Mouse (Mus musculus) liver (tissue): ENCODE measurements at regions not wholly inside any gene's neighbourhood (a gene's known extent, or its start where the extent isn't known, plus 50 kb on each side); places are given as distances from the start of the nearest gene placed in this dataset.

ENCODE experiments used
- DNase-seq: peaks from one replicate; pipeline ENCODE4 v3.0.0-alpha.2; 2020; ENCODE audit warnings: mixed read lengths

DNA sequence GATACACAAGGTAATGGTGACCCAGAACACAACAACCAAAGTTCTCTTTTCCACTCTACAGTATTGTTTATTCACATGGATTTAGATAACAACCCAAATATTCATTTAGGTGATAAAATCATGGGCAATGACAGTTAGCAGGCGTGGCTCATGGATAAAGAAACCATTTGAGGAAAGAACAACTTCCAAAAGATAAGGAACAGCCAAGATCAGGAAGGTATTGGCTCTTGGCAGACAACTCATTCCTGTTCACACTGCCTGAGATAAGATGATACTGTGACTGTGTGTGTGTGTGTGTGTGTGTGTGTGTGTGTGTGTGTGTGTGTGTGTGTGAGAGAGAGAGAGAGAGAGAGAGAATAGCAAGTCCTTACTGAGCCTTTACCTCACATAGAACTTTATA is 285.7 kb upstream of the Pard3b start:
- no peak for DNase-seq

DNA sequence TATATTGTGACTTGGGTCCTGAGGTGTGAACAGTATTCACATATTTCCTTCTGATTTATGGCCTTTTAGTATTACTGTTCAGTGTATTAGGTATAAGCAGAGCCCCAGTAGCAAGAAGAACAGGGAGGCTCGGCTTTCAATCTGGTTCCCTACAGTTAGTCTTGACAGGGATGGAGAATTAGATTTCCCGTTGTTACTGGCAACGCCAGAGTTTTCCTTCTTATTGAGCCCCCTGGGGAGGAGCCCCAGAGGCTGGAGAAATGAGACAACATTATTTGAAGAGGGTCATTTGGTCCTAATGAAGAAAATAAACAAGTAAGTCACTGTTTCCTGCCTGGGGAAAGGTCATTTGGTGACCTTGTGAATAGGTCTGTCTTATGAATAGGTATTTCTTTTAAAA is 285.1 kb upstream of the Pard3b start:
- DNase-seq = no peak

DNA sequence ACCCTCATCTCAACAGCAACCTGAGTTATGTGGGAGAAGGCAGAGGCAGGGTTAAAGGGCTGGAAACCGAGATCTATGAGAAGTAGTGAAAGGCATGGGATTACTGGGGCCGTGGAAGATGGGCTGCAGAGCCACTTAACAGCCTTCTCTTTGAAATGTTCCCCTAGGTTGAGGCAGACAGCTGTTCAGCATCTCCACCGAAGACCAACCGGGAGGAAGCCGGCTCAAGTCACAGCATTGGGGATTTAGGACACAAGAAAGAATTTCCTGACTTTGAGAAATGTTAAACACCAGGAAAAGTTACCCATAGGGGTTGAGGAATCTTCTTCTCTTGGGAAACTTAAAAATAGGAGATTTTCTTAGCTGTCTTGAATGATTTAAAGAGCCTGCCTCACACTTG is 283.4 kb upstream of the Pard3b start:
- no peak for DNase-seq

DNA sequence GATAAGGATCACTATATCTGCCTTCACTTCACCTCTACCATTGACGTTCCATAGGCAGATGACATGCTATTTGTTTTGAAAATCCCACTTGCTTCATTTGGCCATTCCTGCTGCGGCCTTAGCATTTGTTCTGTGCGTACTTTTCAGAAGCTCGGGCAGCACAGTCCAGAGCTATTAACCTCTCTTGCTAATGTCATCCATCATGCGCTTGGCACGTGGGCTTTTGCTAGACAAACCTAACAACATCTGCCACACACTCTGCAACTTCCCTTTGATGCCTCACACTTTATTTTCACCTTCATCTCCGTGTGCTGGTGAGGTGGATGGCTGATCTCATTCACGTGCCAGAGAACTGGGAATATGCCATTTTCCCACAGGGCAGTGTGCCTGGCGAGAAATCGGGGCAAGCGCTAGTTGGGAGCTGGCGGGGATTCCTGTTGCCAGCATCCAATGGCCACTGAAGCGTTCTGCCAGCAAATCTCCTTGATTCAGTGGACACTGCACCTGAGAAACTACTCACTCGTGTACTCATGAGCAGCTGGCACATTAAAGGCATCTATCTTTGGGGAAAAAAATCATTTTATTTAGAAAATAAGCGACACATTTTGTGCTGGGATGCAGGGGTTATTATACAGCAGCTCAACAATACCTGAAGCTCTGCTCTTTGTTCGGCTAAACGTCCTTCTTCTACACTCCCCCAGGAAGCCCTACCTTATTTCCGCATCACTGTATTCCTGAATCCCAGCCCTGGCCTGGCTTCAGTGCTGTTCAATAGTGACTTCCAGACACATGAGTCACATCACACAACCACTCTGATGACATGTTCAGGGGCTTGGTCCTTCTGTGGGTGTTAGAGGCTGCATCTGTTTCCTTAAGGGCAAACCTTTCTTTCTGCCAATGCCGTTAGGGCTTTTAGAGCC is 279.4 kb upstream of the Pard3b start:
- DNase-seq = no peak

DNA sequence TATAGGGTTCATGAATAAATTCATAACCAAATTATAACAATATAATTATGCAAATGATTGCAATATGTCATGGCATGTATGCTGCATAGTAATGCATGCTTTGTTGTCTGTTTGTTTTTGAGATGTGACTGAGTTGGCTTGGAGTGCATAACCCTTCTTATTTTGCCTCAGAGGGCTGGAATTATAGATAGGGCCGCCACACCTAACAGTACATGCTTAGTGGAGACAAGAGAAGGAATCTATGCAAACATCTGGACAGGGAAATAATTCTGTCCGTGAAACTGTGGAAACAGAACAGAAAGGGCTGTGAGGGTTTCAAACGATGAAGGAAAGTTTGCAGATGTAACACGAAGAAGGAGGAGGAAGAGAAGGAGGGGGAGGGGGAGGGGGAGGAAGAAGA is 266.0 kb upstream of the Pard3b start:
- DNase-seq = no peak

DNA sequence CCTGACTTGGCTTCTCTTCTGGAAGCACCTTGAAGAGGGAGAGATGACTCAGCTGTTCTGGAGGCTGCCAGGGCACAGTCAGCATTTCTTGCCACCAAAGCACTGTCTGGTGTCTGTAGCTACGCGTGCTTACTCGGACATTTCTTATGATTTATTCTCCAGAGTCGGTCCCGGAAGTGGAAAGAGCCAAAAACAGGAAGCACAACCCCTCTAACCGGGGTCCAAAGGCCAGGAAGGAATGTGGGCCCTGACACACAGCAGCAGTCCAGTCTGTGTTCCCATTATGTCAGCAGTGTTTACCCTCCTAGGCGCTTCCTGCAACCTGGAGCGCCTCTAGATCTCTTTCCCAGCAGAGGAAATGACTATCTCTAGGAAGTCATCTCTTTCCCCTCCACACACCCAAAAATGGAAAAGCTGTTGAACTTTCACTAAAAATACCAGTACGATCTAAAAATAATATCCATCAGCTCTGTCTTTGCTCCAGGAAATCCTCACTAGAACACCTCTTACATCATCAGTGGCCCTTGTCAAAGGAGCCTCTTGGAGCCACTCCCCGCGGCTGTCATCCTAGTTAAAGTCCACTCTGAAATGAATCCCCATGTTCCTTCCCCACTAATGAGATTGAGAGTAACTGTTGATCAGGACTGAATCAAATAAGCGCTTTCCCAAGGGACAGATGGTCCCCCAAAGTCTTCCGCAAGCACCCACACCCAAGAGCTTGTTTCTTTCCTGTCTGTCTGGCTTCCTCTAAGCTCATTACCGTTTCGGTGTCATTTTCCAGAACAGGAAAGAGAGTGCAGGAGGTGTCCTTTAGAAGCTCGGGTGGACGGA is 264.7 kb upstream of the Pard3b start:
- peak; percentile 48 for DNase-seq

DNA sequence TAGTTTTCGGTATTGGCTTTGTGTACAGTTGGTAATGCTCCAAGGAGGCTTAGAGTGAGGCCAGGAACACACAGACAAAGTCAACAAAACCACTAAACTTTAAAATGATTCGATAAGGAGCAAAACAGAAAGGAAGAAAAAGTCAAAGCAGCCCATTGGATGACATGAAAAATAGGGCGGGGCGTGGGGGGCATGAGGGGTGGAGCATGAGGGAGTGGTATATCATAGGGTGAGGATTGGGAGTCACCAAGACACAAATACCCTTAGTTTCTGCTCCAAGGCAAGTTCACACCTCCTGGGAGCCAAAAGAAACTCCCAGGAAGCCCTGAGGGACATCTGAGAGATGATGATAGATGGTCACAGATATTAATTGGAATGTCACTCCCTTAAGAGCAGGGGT is 262.2 kb upstream of the Pard3b start:
- peak; percentile 68 for DNase-seq

DNA sequence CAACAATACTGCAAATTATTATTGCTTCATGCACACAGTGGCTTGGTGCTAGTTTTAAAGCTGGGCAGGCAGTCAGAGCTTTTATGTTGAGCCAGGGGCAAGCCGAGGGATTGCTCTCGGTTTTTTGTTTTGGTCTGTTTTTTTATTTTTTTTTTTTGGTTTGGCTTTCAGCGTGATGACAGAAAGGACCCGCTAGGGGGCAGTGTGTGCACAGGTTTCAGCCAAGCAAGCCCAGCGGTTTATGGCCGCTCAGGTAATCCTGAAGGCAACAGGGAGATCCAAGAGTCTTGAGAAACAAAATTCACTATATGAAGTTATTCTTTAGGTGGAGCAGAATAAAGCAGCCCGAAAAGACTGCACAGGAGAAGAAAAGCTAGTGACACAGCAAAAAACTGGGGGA is 261.6 kb upstream of the Pard3b start:
- DNase-seq = peak; percentile 76

DNA sequence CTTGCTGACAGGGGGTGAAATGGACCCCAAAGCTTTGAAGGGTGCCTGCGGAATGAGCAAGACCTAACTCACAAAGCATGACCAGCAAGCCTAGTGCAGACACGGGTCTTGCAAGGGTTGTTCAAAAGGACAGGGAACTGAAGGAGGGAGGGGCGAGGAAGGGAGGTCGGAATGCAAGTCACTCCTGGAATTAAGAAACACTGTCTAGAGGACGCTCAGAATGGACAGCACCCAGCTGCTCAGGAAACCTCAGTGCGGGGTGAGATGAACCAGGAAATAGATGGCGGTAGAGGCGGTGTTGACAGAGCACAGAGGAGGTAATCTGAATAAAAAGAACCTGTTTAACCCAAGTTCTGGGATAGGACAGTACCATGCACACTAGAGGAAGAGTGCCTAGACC is 260.4 kb upstream of the Pard3b start:
- no peak for DNase-seq

DNA sequence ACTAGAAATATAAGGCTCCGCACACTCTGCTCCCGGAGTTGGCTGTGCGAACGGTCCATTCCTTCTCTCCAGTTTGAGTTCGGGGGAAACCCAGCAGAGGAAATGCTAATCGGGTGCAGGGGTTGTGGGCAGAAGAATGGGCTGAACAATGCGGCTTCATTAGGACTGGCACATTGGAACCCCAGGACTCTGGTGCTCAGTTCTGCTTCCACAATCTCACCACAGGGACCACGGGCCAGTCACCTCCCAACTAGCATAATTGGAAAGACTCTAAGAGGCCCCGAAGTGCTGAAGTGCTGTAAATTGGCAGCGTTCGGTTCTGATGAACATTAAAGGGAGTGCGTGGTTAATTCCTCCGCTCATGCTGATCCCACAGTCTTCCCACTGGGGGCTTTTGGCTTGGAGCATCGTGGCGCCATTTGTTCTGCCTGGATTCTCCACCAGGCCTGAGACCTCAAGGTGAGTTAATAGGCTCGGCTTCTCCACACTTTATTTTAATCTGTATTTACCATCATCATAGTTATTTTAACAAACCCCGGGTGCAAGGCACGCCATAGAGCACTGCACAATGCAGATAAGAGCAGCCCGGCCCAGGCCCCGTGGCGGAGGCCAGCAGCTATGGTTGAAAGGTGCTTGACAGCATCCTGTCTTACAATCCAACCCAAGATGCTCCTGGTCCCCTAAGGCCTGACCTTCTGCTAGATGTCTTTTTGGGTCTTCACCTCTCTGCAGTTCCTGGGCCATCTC is 258.7 kb upstream of the Pard3b start:
- DNase-seq = peak; percentile 35

DNA sequence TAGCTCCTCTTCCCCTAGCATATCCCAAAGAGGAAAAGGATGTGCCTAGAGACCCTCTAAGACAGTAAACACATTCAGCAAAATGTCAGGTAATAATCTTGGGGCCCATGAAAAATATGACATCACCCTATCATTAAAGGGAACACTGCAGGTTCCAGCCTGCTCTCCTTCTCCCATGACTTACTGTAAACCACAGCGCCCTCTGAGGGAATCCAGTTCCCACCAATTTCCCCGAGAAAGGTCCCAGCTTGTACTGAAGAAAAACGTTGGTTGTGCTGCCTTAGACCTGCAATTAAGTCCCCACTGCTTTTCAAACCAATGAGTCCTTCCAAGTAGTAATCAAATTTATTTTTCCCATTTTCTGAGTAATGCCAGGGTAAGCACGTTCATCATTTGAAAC is 251.0 kb upstream of the Pard3b start:
- DNase-seq = no peak

DNA sequence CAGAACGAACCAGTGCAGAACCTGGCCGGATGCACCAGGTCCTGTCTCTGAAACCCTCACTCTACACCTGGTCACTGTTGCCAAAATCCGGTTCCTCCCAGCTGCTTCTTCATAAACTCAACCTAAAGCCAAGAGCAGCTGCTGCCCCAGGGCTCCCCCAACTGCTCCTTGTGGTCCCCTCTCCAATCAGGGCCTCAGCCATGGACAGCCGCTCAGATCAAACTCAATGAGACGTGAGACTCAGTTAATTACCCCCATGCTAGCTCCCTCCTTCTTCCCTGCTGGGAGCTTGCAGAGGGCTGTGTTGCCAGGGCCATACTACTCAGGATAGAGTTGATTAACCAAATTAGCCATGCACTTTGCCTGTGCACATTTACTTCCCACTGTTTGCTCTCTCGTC is 240.8 kb upstream of the Pard3b start:
- DNase-seq = no peak

DNA sequence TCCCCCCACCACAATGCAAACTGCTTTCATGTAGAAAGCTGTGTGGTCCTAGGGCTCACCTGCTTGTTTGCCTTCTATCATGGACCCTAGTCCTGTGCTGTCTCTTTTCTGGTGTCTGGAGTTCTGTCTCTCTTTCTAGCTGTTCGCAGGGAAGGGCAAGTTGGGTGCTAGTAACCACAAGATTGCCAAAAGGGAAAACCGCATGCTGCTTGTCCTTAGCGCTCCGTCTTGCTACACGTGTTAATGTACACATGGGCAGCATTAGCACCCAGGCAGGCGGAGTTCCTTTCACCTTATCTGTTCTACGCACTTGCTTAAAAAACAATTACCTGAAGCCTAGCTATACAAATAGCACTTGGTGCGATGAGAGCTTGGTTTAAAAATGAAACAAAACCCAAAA is 236.3 kb upstream of the Pard3b start:
- DNase-seq = no peak

DNA sequence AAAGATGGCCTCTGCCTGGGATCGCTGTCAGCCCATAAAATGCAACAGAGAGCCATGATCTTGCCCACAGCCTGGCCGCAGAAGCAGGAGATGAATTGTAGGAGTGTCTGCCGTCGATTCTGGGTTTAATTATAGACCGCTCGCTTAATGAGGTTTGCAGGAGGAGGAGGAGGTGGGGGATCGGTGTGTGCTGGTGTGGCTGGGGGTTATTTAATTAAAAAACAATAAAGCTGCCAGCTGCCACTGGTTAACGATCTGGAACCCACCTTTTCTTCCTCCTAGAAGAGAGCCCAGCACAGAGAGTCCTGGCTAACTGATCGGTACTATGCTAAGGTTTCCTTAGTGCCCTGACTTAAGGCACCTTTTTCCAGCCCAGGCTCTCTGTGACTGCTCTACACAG is 231.4 kb upstream of the Pard3b start:
- DNase-seq = no peak

DNA sequence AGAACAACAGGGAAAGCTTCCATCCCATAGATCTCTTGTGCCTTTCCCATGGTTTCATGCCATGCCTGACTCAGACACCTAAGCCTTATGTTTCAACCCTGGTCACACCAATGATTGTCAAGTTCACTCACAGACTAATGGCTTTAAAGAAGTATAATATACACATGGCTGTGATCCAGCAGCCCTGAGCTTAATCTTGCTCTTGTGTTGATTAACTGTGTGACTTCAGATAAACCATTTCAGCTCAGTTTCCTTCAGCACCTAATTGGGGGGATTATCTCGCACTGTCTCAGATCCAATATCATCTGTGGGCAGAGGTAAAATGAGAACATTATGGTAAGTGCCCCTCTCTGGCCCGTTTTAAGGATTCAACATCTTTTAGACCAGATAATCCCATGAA is 223.9 kb upstream of the Pard3b start:
- DNase-seq = no peak

DNA sequence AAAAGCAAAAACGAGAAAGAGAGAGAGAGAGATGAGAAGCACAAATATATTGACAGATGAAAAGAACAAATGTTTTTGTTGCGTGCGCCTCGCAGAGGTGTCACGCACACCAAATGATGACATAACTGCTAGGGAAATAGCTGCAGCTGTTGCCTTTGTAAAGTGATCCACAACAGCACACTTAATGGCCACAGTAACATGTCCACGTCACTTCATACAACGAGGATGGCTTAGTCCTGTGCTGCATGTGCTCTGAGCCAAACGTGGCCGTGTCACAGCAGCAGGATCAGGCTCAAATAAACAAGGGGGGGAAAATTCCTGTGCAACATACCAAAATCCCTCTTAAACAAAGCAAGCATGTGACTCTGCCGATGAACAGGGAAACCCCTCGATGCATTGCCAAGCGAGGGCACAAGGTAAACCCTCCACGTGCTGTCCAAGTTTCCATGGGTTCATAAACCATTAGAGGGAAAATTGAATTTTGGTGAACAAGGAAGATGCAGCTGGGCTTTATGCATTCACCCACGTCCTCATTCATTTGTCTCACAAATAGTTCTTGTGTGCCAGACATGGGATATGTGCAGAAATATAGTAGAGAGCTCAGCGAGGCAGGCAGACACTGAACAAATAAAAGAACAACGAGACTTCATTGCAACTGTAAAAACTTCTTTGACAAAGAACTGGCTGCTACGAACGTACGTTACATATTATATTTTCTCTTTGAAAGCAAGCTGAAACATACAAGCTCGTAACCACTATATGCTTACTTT is 223.0 kb upstream of the Pard3b start:
- DNase-seq = no peak

DNA sequence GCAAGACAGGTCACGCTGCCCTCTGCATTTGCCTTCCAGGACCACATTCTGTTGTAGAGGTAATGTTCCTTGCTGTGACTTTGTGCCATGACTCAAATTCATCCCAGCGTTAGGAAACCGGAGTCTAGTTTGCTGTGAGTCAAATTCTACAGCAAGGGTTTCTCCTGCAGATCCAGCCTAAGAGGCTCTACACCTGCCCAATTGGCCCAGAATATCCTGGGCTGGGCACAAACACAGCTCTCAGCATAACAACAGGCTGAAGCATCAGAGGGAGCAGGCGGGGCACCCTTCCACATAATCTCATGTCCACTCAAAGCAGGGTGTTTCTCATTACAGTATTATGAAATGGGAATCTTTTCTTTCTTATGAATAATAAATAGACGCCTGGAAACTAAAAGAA is 220.2 kb upstream of the Pard3b start:
- no peak for DNase-seq

DNA sequence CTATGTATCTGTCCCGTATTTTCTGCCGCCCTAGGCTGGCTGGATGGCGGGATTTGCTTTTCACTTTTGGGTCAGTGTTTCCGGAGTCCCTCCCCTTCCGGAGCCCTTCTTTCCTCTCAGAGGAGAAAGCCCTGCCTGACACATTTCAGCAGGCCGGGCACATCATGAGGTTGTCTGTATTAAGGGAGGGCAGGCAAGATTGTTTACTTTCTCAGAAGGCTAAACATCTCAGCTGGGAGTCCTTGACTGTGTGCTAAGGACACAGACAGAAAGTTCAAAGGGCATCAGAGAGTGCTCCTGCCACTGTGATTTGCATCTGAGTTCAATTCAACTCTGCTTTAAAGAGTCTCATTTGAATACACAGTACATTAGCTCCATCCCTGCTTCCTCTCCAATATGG is 218.8 kb upstream of the Pard3b start:
- no peak for DNase-seq

DNA sequence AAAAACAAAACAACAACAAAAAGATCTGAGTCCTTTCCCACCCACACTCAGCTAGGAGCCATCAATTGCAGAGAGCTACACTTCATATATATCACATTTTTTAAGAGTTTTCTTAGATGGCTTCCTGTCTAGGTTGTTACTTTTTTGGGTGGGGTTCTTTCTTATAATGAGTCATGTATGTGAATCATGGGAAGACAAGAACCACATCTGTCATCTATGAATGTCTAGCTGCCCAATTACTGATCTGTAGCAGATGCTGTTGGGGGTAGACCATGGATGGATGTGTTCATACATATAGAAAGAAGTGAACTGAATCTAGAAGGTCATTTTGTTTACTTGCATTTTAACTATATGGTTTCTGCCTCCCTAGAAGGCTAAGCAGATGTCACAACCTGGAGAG is 215.4 kb upstream of the Pard3b start:
- DNase-seq = no peak

DNA sequence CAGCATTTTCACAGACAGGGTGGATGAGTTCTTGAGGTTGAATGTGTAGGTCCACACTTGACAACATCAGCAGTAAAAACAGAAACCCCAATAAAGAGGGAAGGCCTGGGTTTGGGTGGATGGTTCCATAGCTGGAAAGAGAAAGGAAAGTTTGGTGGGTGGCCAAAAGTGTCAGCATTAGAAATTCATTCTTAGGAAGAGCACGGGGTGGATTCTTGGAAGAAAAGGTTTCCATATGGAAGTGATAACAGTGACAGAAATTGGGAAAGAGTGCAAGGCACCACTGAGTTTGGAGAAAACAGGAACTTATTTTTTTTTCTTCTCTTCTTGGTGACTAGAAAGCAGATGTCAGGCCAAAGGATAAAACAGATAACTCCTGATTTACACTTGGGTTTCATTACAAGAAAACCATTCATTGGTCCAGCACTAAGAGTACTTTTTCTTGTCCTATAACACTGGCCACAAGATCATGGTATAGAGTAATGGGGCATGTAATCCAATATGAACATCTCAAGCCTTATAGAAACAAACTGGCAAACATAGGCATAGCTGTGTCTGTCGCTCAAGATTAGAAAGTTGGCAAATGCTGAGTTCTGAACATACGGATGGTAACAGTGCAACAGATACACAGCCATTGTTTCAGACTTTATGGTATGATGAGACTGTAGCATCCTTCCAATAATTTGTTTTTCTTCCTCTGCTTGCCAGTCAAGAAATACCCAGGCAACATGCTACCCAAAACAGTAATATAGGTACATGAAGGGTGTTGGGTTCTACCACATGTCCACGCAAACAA is 209.7 kb upstream of the Pard3b start:
- DNase-seq = no peak

DNA sequence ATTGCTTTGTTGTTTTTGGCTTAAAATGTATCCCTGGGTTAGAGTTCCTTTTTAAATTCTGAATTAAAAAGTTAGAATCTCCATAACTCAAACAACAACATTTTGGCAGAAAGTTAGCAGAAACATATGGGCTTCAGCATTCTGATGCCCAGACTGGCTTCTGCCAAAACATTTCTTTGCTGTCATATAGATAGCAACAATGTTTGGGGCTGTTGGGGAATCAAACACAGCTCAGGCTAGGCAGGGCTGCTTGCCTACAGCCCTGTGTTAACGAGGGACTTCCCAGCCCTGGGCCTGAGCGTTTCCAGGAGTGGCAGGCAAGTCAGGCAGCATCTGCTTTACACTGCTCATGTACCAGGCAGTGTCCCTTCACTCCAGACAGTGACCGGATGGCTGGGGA is 201.0 kb upstream of the Pard3b start:
- no peak for DNase-seq

DNA sequence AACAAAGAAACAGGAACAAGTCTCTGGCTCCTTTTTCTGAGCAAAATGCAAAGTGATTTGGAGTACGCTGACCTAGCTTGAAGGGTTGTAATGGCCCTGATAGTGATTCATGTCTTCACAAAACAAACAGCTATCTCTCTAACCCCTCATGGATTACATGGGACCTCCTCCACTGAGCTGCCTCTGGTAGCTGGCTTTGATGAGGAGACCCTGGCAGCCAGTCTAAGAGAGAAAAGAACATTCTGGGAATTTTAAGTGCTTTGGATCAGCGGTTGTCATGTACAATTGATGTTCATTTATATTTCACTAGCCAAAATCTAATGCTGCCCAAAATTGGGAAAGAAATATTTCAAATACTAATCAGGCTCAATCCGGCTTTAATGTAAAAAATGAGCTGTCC is 177.2 kb upstream of the Pard3b start:
- no peak for DNase-seq
